Mouse (Mus musculus) bone marrow macrophage, adult 2 months (primary cell): Measurements from ENCODE around the gene Ptcra. TPM values are rescaled to one million over a fixed set of nuclear protein-coding genes. Genes with fewer than 3 reads are reported as not detected.
A peak's percentile ranks its signal among the peaks of the same experiment; 100 is the strongest.

Experiments
- H3K27ac ChIP-seq: 2 replicates; pipeline ENCODE4 v1.5.1; 2012; ENCODE audit warnings: low read depth, low read length; ENCODE audit not compliant: insufficient read depth
- H3K4me1 ChIP-seq: 2 replicates; pipeline ENCODE4 v1.6.1; 2012; ENCODE audit warnings: low read length; ENCODE audit not compliant: control insufficient read depth, insufficient read depth
- H3K4me3 ChIP-seq: 2 replicates; pipeline ENCODE4 v1.5.1; 2012; ENCODE audit warnings: mild to moderate bottlenecking, low read length, moderate library complexity; ENCODE audit not compliant: insufficient read depth
- CTCF ChIP-seq: IDR thresholded peaks from 2 replicates; pipeline ENCODE4 v1.5.1; 2012; ENCODE audit warnings: low read depth, mild to moderate bottlenecking, low read length, moderate library complexity
- POLR2A ChIP-seq: IDR thresholded peaks from 2 replicates; pipeline ENCODE4 v1.6.1; 2012; ENCODE audit warnings: mild to moderate bottlenecking, low read depth, low read length, borderline replicate concordance
- polyA plus RNA-seq: library from polyadenylated mRNA; stranded (reverse); fragments of >200 nt; gene quantifications from 2 replicates; pipeline ENCODE4 v1.2.4, GENCODE M21; 2012; ENCODE audit not compliant: missing spikeins, insufficient read depth, insufficient read length

Gene Ptcra
- polyA plus RNA-seq, 1 experiment: not detected

GRCm38 (mm10) chr17:46711612-46712271 is 51.8 kb downstream of the Ptcra start:
- Histone ChIP-seq H3K4me3 (peak overlapping the region; percentile 95), H3K27ac (peak overlapping the region; percentile 39), H3K4me1 (peaks cover 8% of the 10 kb centered on the region; the same call in 1 of the 2 replicates)
- no peak for TF ChIP-seq CTCF
- TF ChIP-seq POLR2A: no peak

GRCm38 (mm10) chr17:46710959-46711597 is 52.4 kb downstream of the Ptcra start, which contains the start of gene Pex6:
Gene Pex6 (plus strand): TSS chr17:46711463.
- TF ChIP-seq CTCF (0 out of 2 replicates have a peak, but pooled peaks have one; percentile 13), POLR2A (no peak)
- peaks cover 8% of the 10 kb centered on the region; the same call in 1 of the 2 replicates for H3K4me1 ChIP-seq
- peak within 1 kb of the TSS; percentile 95 for H3K4me3 ChIP-seq
- peak within 1 kb of the TSS; percentile 39 for H3K27ac ChIP-seq

- Histone ChIP-seq H3K4me1 (peaks cover 13% of the 10 kb centered on the region), H3K4me3 (no peak overlapping the region), H3K27ac (no peak overlapping the region)
- TF ChIP-seq CTCF (no peak), POLR2A (no peak)
Measured at GRCm38 (mm10) chr17:46706375-46707089, 57.0 kb downstream of the Ptcra start.

Other genes starting within 250 kb of the Ptcra start
- 27.7 and 46.3 TPM in 2 replicates for gene Cul9, start 217.3 kb downstream of the Ptcra start, polyA plus RNA-seq
- gene Srf, start 207.5 kb downstream of the Ptcra start, polyA plus RNA-seq: 28.9 and 44.2 TPM in 2 replicates
- 0.43 and 0.56 TPM in 2 replicates for gene Ptk7, start 134.2 kb downstream of the Ptcra start, polyA plus RNA-seq
- gene Klc4, start 117.7 kb downstream of the Ptcra start, polyA plus RNA-seq: 45.3 and 48.8 TPM in 2 replicates
- 38.2 and 39.9 TPM in 2 replicates for gene Mrpl2, start 117.5 kb downstream of the Ptcra start, polyA plus RNA-seq
- gene Cul7, start 113.4 kb downstream of the Ptcra start, polyA plus RNA-seq: 14.5 and 15.4 TPM in 2 replicates
- gene Rrp36, start 89.4 kb downstream of the Ptcra start, polyA plus RNA-seq: 25.8 and 27.7 TPM in 2 replicates
- 69.3 and 70.9 TPM in 2 replicates for gene Mea1, start 84.9 kb downstream of the Ptcra start, polyA plus RNA-seq
- gene Klhdc3, start 82.8 kb downstream of the Ptcra start, polyA plus RNA-seq: 50.3 and 52.9 TPM in 2 replicates
- gene Ppp2r5d, start 58.6 kb downstream of the Ptcra start, polyA plus RNA-seq: 34.4 and 38.2 TPM in 2 replicates
- 26.6 and 27.8 TPM in 2 replicates for gene Pex6, start 52.2 kb downstream of the Ptcra start, polyA plus RNA-seq
- 1.2 TPM in 1 of 2 replicates, not detected in the other for gene Gnmt, start 34.5 kb downstream of the Ptcra start, polyA plus RNA-seq
- gene Cnpy3, start 11.5 kb downstream of the Ptcra start, polyA plus RNA-seq: 134 and 146 TPM in 2 replicates
- 6.1 and 7.2 TPM in 2 replicates for gene 2310039H08Rik, start 8.9 kb upstream of the Ptcra start, polyA plus RNA-seq
- gene Rpl7l1, start 19.0 kb upstream of the Ptcra start, polyA plus RNA-seq: 75.3 and 83.5 TPM in 2 replicates
- gene Bicral, start 94.8 kb upstream of the Ptcra start, polyA plus RNA-seq: 11.3 and 11.8 TPM in 2 replicates
- gene Tbcc, start 127.0 kb upstream of the Ptcra start, polyA plus RNA-seq: 11.4 and 13.6 TPM in 2 replicates
- not detected in 2 replicates for gene Prph2, start 146.7 kb upstream of the Ptcra start, polyA plus RNA-seq
- 53.7 and 55.1 TPM in 2 replicates for gene Ubr2, start 246.8 kb upstream of the Ptcra start, polyA plus RNA-seq